Mouse (Mus musculus): ENCODE measurements around the gene Tacc2. TPM values are rescaled to one million over a fixed set of nuclear protein-coding genes. Genes with fewer than 3 reads are reported as not detected.

The Tacc2 gene
- polyA plus RNA-seq, 1 experiment from 2014 or later = 34.8 TPM

DNA sequence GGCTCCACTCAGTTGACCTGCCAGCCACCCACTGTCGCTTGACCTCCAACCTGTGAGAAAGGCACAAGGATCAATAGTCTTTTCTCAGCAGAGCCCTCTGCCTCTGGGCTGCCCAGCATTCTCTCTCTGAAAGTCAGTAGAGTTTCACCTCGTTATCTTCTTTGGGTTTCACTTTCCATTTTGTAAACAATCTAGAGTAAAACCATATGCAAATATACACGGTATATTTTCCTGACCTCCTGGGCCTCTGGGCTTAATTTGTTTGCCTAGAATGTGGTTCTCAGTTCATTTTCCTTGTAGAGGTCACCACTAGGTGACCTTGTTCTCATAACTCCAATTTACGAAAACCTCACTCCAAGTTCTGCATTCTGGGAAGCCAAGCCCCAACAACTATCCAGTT, 223.4 kb downstream of the Tacc2 start:
- Histone ChIP-seq H3K4me1 (replicated peaks) (no peaks in the 10 kb centered on the region), H3K9ac (replicated peaks) (no peak overlapping the region), H3K27ac (no peak overlapping the region), H3K36me3 (no peaks in the 10 kb centered on the region), H3K4me3 (replicated peaks) (no peak overlapping the region), H3K27me3 (no peaks in the 10 kb centered on the region), H3K9me3 (no peaks in the 10 kb centered on the region), H3K4me2 (no peak overlapping the region)
- 55% methylated on average over 4 of the region's 4 CpGs for WGBS
- no peak for ATAC-seq (ENCODE audit: insufficient number of reproducible peaks, insufficient read depth, low FRiP score, low TSS enrichment, low read depth)

- 90% methylated on average over 4 of the region's 4 CpGs for WGBS
- Histone ChIP-seq H3K9me3 (no peaks in the 10 kb centered on the region), H3K36me3 (no peaks in the 10 kb centered on the region), H3K27me3 (no peaks in the 10 kb centered on the region), H3K9ac (replicated peaks) (no peak overlapping the region), H3K4me2 (no peak overlapping the region), H3K27ac (no peak overlapping the region), H3K4me1 (replicated peaks) (no peaks in the 10 kb centered on the region), H3K4me3 (replicated peaks) (no peak overlapping the region)
- no peak for ATAC-seq (ENCODE audit: insufficient number of reproducible peaks, insufficient read depth, low FRiP score, low TSS enrichment, low read depth)
These were observed 224.6 kb downstream of the Tacc2 start for GRCm38 (mm10) chr7:130801811-130802210.

DNA sequence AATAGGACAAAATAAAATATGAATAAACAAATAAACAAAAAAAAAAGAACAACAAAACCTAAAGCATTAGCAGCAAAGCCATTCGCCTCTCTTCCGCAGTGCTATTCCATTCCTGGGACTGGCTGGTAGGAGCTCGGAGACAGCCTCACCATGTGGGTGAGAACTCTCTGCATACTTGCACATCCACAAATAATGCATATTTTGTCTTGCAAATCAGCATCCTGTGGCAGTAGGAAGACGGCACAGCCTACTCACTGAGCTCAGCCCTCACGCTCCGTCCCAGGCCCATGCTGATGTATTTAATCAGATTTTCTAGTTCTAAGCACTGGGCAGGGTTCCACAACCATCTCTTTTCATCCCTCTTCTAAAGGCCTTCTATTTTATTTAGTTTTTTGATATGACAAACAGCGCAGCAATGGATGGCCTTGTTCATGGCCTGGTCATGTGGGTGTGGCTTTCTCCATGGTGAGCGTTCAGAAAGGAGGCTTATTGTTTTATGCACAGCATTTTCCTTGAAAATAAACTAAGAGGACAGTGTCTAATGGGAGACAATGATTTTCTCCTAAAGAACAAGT, 226.1 kb downstream of the Tacc2 start:
- Histone ChIP-seq H3K9ac (replicated peaks) (no peak overlapping the region), H3K9me3 (no peaks in the 10 kb centered on the region), H3K4me1 (replicated peaks) (no peaks in the 10 kb centered on the region), H3K36me3 (no peaks in the 10 kb centered on the region), H3K27me3 (no peaks in the 10 kb centered on the region), H3K4me3 (replicated peaks) (no peak overlapping the region), H3K27ac (no peak overlapping the region), H3K4me2 (no peak overlapping the region)
- WGBS = 92% methylated on average over 8 of the region's 8 CpGs
- no peak for ATAC-seq (ENCODE audit: insufficient number of reproducible peaks, insufficient read depth, low FRiP score, low TSS enrichment, low read depth)

- 83% methylated on average over 5 of the region's 5 CpGs for WGBS
- no peaks in the 10 kb centered on the region for H3K36me3 ChIP-seq
- ATAC-seq (ENCODE audit: insufficient number of reproducible peaks, insufficient read depth, low FRiP score, low TSS enrichment, low read depth) = no peak
- H3K4me1 ChIP-seq (replicated peaks) = no peaks in the 10 kb centered on the region
- H3K4me3 ChIP-seq (replicated peaks) = no peak overlapping the region
- no peaks in the 10 kb centered on the region for H3K9me3 ChIP-seq
- H3K4me2 ChIP-seq = no peak overlapping the region
- no peaks in the 10 kb centered on the region for H3K27me3 ChIP-seq
- H3K9ac ChIP-seq (replicated peaks) = no peak overlapping the region
- no peak overlapping the region for H3K27ac ChIP-seq
These were observed 227.8 kb downstream of the Tacc2 start for GRCm38 (mm10) chr7:130804991-130805390.

DNA sequence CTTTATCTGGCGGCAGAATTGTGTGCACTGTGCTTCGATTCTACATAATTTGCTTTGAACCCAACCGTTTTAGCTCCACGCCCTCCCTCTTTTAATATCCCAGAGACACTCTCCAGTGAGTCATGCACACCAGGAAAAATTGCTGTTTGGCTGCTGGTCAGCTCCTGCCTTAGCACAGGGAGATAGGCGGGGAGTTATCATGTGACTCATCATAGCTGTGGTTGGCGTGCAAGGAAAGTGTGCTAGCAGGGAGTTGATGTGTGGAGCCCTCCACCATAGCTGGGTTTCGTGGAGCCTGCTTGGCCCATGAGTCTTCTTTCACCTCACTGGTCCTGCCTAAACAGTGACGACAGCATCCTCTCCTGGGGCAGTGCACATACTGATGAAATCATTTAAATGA, 230.5 kb downstream of the Tacc2 start:
- Histone ChIP-seq H3K27me3 (no peaks in the 10 kb centered on the region), H3K4me2 (no peak overlapping the region), H3K27ac (no peak overlapping the region), H3K36me3 (no peaks in the 10 kb centered on the region), H3K9ac (replicated peaks) (no peak overlapping the region), H3K9me3 (no peaks in the 10 kb centered on the region), H3K4me1 (replicated peaks) (no peaks in the 10 kb centered on the region), H3K4me3 (replicated peaks) (no peak overlapping the region)
- ATAC-seq (ENCODE audit: insufficient number of reproducible peaks, insufficient read depth, low FRiP score, low TSS enrichment, low read depth) = no peak
- 85% methylated on average over 8 of the region's 8 CpGs for WGBS

GRCm38 (mm10) chr7:130808694-130809093, 231.5 kb downstream of the Tacc2 start:
- Histone ChIP-seq H3K4me2 (no peak overlapping the region), H3K36me3 (no peaks in the 10 kb centered on the region), H3K4me3 (replicated peaks) (no peak overlapping the region), H3K9ac (replicated peaks) (no peak overlapping the region), H3K27ac (no peak overlapping the region), H3K9me3 (no peaks in the 10 kb centered on the region), H3K27me3 (no peaks in the 10 kb centered on the region), H3K4me1 (replicated peaks) (no peaks in the 10 kb centered on the region)
- WGBS = 65% methylated on average over 6 of the region's 6 CpGs
- ATAC-seq (ENCODE audit: insufficient number of reproducible peaks, insufficient read depth, low FRiP score, low TSS enrichment, low read depth) = no peak

DNA sequence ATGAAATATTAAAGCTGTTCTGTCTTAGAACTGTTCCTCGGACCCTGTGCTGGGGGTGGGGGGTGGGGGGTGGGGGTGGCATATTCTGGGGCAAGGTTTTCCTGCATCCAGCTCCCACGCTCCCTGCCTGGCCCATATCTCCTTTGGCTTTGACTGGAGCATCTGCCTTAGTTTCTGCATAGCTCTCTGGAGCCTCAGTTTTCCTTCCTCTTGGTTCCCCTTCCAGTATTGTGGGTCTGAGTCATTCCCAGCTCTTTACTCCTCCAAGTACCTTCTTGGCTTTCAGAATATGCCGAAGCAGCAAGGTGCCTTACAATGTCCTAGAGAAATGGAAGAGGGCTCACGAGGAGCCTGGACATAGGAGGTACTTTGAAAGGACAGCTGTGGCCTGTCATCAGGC, 233.0 kb downstream of the Tacc2 start:
- H3K4me1 ChIP-seq (replicated peaks) = no peaks in the 10 kb centered on the region
- no peak overlapping the region for H3K27ac ChIP-seq
- H3K4me2 ChIP-seq = no peak overlapping the region
- H3K4me3 ChIP-seq (replicated peaks) = no peak overlapping the region
- no peak overlapping the region for H3K9ac ChIP-seq (replicated peaks)
- no peaks in the 10 kb centered on the region for H3K9me3 ChIP-seq
- no peaks in the 10 kb centered on the region for H3K36me3 ChIP-seq
- 84% methylated on average over 4 of the region's 4 CpGs for WGBS
- ATAC-seq (ENCODE audit: insufficient number of reproducible peaks, insufficient read depth, low FRiP score, low TSS enrichment, low read depth) = no peak
- H3K27me3 ChIP-seq = no peaks in the 10 kb centered on the region

DNA sequence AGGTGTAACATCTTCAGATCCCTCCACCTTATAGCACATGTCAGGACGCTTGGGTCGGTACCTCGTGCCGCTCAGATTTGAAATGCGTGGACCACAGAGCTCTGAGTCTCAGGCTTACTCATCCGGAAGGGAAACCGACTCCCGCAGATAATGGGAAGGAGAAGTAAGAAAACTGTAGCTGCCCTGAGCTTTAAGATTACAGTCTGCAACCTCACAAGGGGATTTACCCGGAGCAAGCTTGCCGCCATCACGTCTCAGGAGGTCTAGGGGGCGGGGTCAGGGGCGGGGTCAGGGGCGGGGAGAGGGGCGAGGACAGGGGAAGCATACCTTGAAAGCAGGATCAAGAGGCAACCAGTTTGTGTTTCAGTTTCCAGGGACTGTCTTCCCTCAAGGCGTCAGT, 235.2 kb downstream of the Tacc2 start:
- 39% methylated on average over 16 of the region's 16 CpGs for WGBS
- ATAC-seq (ENCODE audit: insufficient number of reproducible peaks, insufficient read depth, low FRiP score, low TSS enrichment, low read depth) = no peak

More for the DNA sequence above, 235.2 kb downstream of the Tacc2 start:
- Histone ChIP-seq H3K27ac (no peak overlapping the region), H3K4me1 (replicated peaks) (no peaks in the 10 kb centered on the region), H3K27me3 (no peaks in the 10 kb centered on the region), H3K9ac (replicated peaks) (no peak overlapping the region), H3K9me3 (no peaks in the 10 kb centered on the region), H3K4me3 (replicated peaks) (no peak overlapping the region), H3K4me2 (0 out of 2 replicates have a peak overlapping the region, but pooled peaks have one; percentile 5), H3K36me3 (no peaks in the 10 kb centered on the region)

Other genes starting within 250 kb of the Tacc2 start
- 44.4 and 50.6 TPM in 2 replicates for gene Ate1, start 57.1 kb upstream of the Tacc2 start, polyA plus RNA-seq (2016; fragmentation: Nextera tagmentation; extraction: Ambion mirVana)
- 200 and 213 TPM in 2 replicates for gene Nsmce4a, start 4.3 kb upstream of the Tacc2 start, polyA plus RNA-seq (2016; fragmentation: Nextera tagmentation; extraction: Ambion mirVana)
- not detected in 2 replicates for gene Btbd16, start 196.6 kb downstream of the Tacc2 start, polyA plus RNA-seq (2016; fragmentation: Nextera tagmentation; extraction: Ambion mirVana)

Measured in limb, embryonic 12.5 days (tissue).